Mouse (Mus musculus): ENCODE measurements around the gene Krtap28-10. TPM values are rescaled to one million over a fixed set of nuclear protein-coding genes. Genes with fewer than 3 reads are reported as not detected.

Gene Krtap28-10
- total RNA-seq (2012; rRNA removed) (not detected in 2 replicates), total RNA-seq (2014; rRNA removed) (not detected in 2 replicates), polyA plus RNA-seq (2012; ENCODE audit: insufficient read length, low read depth) (not detected in 2 replicates)

GRCm38 (mm10) chr1:83042380-83042779 lies at the start of gene Krtap28-10:
Gene Krtap28-10 (minus strand): TSS chr1:83042480.
- H3K27me3 ChIP-seq (replicated peaks) = peaks cover 8% of the 10 kb centered on the region
- no peak within 1 kb of the TSS for H3K9ac ChIP-seq (ENCODE audit: insufficient read depth, low read depth)
- no peaks in the 10 kb centered on the region for H3K36me3 ChIP-seq (replicated peaks in 1 of 2; ENCODE audit: control insufficient read depth in 1 of 2, insufficient read depth in 1 of 2, low read length in 1 of 2)
- no peak within 1 kb of the TSS for H3K27ac ChIP-seq (ENCODE audit: insufficient read depth, low read depth)
- DNase-seq (ENCODE audit: extremely low read depth) = no peak
- dilution Hi-C loops (cut with MboI; ENCODE audit: extremely low pct_ligation_motif_present, extremely low pct_unique_long_range_greater_than_20kb, low sequenced_read_pairs) = no loop called here
- H3K4me3 ChIP-seq (replicated peaks in 1 of 3; ENCODE audit: low read depth in 2 of 3, low read length in 2 of 3, poor library complexity in 1 of 3) = no peak within 1 kb of the TSS
- H3K4me1 ChIP-seq (ENCODE audit: control insufficient read depth in 1 of 2, insufficient read depth in 2 of 2) = peaks cover 5 to 9% of the 10 kb centered on the region in 2 experiments; a peak in 3 of 4 replicates
- TF ChIP-seq SIN3A (IDR thresholded peaks at IDR 0.05; ENCODE audit: low read length) = no peak
- TF ChIP-seq HCFC1 (IDR thresholded peaks at IDR 0.05; ENCODE audit: low read depth, low read length) = no peak
- in situ Hi-C loops (cut with MboI; ENCODE audit: low pct_ligation_motif_present, low pct_unique_long_range_greater_than_20kb, low sequenced_read_pairs) = no loop called here
- H3K4me2 ChIP-seq (ENCODE audit: insufficient read depth, low read depth, poor library complexity, severe bottlenecking) = no peak within 1 kb of the TSS
- H3K79me2 ChIP-seq (replicated peaks; ENCODE audit: control insufficient read depth, extremely low read depth, insufficient read depth, poor library complexity, severe bottlenecking) = no peaks in the 10 kb centered on the region
- H3K9me3 ChIP-seq (replicated peaks; ENCODE audit: low read length) = no peaks in the 10 kb centered on the region

- Histone ChIP-seq H3K4me2 (ENCODE audit: insufficient read depth, low read depth, poor library complexity, severe bottlenecking) (no peak overlapping the region), H3K9ac (ENCODE audit: insufficient read depth, low read depth) (no peak overlapping the region), H3K36me3 (replicated peaks in 1 of 2; ENCODE audit: control insufficient read depth in 1 of 2, insufficient read depth in 1 of 2, low read length in 1 of 2) (no peaks in the 10 kb centered on the region), H3K27me3 (replicated peaks) (no peaks in the 10 kb centered on the region), H3K4me1 (ENCODE audit: control insufficient read depth in 1 of 2, insufficient read depth in 2 of 2) (no peaks in the 10 kb centered on the region), H3K79me2 (replicated peaks; ENCODE audit: control insufficient read depth, extremely low read depth, insufficient read depth, poor library complexity, severe bottlenecking) (no peaks in the 10 kb centered on the region), H3K4me3 (replicated peaks in 1 of 3; ENCODE audit: low read depth in 2 of 3, low read length in 2 of 3, poor library complexity in 1 of 3) (no peak overlapping the region), H3K27ac (ENCODE audit: insufficient read depth, low read depth) (no peak overlapping the region), H3K9me3 (replicated peaks; ENCODE audit: low read length) (no peaks in the 10 kb centered on the region)
- TF ChIP-seq SMC3 (IDR thresholded peaks at IDR 0.05; ENCODE audit: low read depth, low read length) = no peak
- no peak for TF ChIP-seq CHD1 (IDR thresholded peaks at IDR 0.05; ENCODE audit: low read depth, low read length)
- no peak for TF ChIP-seq ETS1 (conservative IDR thresholded peaks at IDR 0.05; ENCODE audit: low read depth, low read length)
- TF ChIP-seq JUND (conservative IDR thresholded peaks at IDR 0.05; ENCODE audit: low read depth, low read length) = no peak
- TF ChIP-seq MAX (IDR thresholded peaks at IDR 0.05; ENCODE audit: low read length) = no peak
- no peak for TF ChIP-seq HCFC1 (IDR thresholded peaks at IDR 0.05; ENCODE audit: low read depth, low read length)
- no peak for TF ChIP-seq MAZ (IDR thresholded peaks at IDR 0.05; ENCODE audit: low read depth, low read length)
- TF ChIP-seq NELFE (IDR thresholded peaks at IDR 0.05; ENCODE audit: low read depth, low read length) = no peak
- no peak for TF ChIP-seq RAD21 (IDR thresholded peaks at IDR 0.05; ENCODE audit: low read depth, low read length)
- TF ChIP-seq TCF12 (IDR thresholded peaks at IDR 0.05; ENCODE audit: low read depth, low read length) = no peak
- no peak for TF ChIP-seq PAX5 (IDR thresholded peaks at IDR 0.05; ENCODE audit: low read length)
- DNase-seq (ENCODE audit: extremely low read depth) = no peak
- in situ Hi-C loops (cut with MboI; ENCODE audit: low pct_ligation_motif_present, low pct_unique_long_range_greater_than_20kb, low sequenced_read_pairs) = no loop called here
- dilution Hi-C loops (cut with MboI; ENCODE audit: extremely low pct_ligation_motif_present, extremely low pct_unique_long_range_greater_than_20kb, low sequenced_read_pairs) = no loop called here
Observed at GRCm38 (mm10) chr1:83091268-83091667, 49.0 kb upstream of the Krtap28-10 start.

GRCm38 (mm10) chr1:83084790-83085189 lies 42.5 kb upstream of the Krtap28-10 start:
- DNase-seq (ENCODE audit: extremely low read depth) = no peak
- dilution Hi-C loops (cut with MboI; ENCODE audit: extremely low pct_ligation_motif_present, extremely low pct_unique_long_range_greater_than_20kb, low sequenced_read_pairs) = no loop called here
- Histone ChIP-seq H3K4me3 (replicated peaks in 1 of 3; ENCODE audit: low read depth in 2 of 3, low read length in 2 of 3, poor library complexity in 1 of 3) (no peak overlapping the region), H3K9ac (ENCODE audit: insufficient read depth, low read depth) (no peak overlapping the region), H3K36me3 (replicated peaks in 1 of 2; ENCODE audit: control insufficient read depth in 1 of 2, insufficient read depth in 1 of 2, low read length in 1 of 2) (no peaks in the 10 kb centered on the region), H3K4me2 (ENCODE audit: insufficient read depth, low read depth, poor library complexity, severe bottlenecking) (no peak overlapping the region), H3K4me1 (ENCODE audit: control insufficient read depth in 1 of 2, insufficient read depth in 2 of 2) (no peaks in the 10 kb centered on the region), H3K79me2 (replicated peaks; ENCODE audit: control insufficient read depth, extremely low read depth, insufficient read depth, poor library complexity, severe bottlenecking) (no peaks in the 10 kb centered on the region), H3K27me3 (replicated peaks) (no peaks in the 10 kb centered on the region), H3K9me3 (replicated peaks; ENCODE audit: low read length) (no peaks in the 10 kb centered on the region), H3K27ac (ENCODE audit: insufficient read depth, low read depth) (no peak overlapping the region)
- TF ChIP-seq CHD2 (IDR thresholded peaks at IDR 0.05; ENCODE audit: low read length) (no peak), MAZ (IDR thresholded peaks at IDR 0.05; ENCODE audit: low read depth, low read length) (no peak), MYC (IDR thresholded peaks at IDR 0.05; ENCODE audit: low read depth, low read length) (no peak), ZMIZ1 (IDR thresholded peaks at IDR 0.05; ENCODE audit: low read depth, low read length) (no peak), MXI1 (IDR thresholded peaks at IDR 0.05; ENCODE audit: low read depth, low read length) (no peak), CTCF (conservative IDR thresholded peaks at IDR 0.05 in 1 of 2, IDR thresholded peaks at IDR 0.05 in 1 of 2; ENCODE audit: low read depth in 2 of 2, low read length in 2 of 2) (no peak), JUN (IDR thresholded peaks at IDR 0.05; ENCODE audit: insufficient read depth, low read depth, low read length) (no peak), USF1 (IDR thresholded peaks at IDR 0.05; ENCODE audit: low read depth, low read length) (no peak), RCOR1 (conservative IDR thresholded peaks at IDR 0.05; ENCODE audit: low read depth, low read length) (no peak), SIN3A (IDR thresholded peaks at IDR 0.05; ENCODE audit: low read length) (no peak), E2F4 (IDR thresholded peaks at IDR 0.05; ENCODE audit: insufficient replicate concordance, low read depth, low read length) (no peak), TBP (conservative IDR thresholded peaks at IDR 0.05; ENCODE audit: low read depth, low read length) (no peak), ZNF384 (IDR thresholded peaks at IDR 0.05; ENCODE audit: low read depth, low read length) (no peak), MAFK (IDR thresholded peaks at IDR 0.05; ENCODE audit: insufficient replicate concordance, low read length) (no peak), HCFC1 (IDR thresholded peaks at IDR 0.05; ENCODE audit: low read depth, low read length) (no peak)
- in situ Hi-C loops (cut with MboI; ENCODE audit: low pct_ligation_motif_present, low pct_unique_long_range_greater_than_20kb, low sequenced_read_pairs) = no loop called here
